In the genomic region with DNA sequence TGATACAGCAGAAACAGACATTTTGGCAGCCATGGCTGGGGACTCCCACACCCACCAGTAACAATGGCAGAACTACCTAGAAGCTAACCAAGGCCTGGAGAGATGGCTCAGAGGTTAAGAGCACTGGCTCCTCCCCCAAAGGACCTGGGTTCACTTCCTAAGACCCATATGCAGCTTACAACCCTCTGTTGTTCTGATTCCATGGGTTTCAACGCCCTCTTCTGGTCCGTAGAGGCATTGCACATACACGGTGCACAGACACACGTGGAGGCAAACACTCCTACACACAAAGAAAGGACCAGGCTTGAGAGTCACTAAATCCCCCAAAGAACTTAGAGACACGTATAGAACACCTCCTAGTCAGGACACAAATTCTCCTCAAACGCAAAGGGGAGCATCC, we compare ENCODE assay signal across 27 mouse cellular contexts. TPM values are rescaled to one million over a fixed set of nuclear protein-coding genes. Genes with fewer than 3 reads are reported as not detected.
"Had no signal": no experiment of that assay in that cellular context is flagged by ENCODE, and none has a peak within 500 bp of the region (broad histone marks: within the 10 kb centered on the region; RNA-seq: fewer than 3 reads in every experiment).

No protein-coding gene starts in this region.

- DNase-seq: gastrocnemius, adult 2 months; gastrocnemius, postnatal 10 days; gastrocnemius, postnatal 25 days; heart, adult 18-20 months; heart, postnatal 10 days; heart, postnatal 4 days; kidney, adult 18-20 months; kidney, adult 8-10 months; kidney, postnatal 10 days; kidney, postnatal 25 days; kidney, postnatal 4 days; layer of hippocampus, adult 9-11 months; liver had no signal

- H3K4me1 ChIP-seq: heart, embryonic 10.5 days; heart, embryonic 12.5 days; hindbrain, embryonic 12.5 days; intestine, embryonic 15.5 days had no signal

- H3K27ac ChIP-seq: gastrocnemius, adult 2 months; heart, embryonic 10.5 days; hindbrain, embryonic 10.5 days; hindbrain, embryonic 12.5 days; hindbrain, embryonic 14.5 days; intestine, embryonic 15.5 days; left cerebral cortex, adult 2 months; limb, embryonic 10.5 days; limb, embryonic 12.5 days had no signal

- H3K27me3 ChIP-seq: heart, embryonic 12.5 days; hindbrain, embryonic 12.5 days; intestine, embryonic 15.5 days; limb, embryonic 12.5 days had no signal

- ATAC-seq: hindbrain, embryonic 16.5 days; inflammation-experienced regulatory T-cells, adult 6 months; intestine, embryonic 15.5 days; intestine, postnatal 0 days had no signal

- H3K36me3 ChIP-seq: heart, embryonic 10.5 days; heart, embryonic 12.5 days; hindbrain, embryonic 10.5 days; hindbrain, embryonic 12.5 days; intestine, embryonic 15.5 days; limb, embryonic 10.5 days; limb, embryonic 12.5 days had no signal

- H3K4me2 ChIP-seq: heart, embryonic 12.5 days; hindbrain, embryonic 12.5 days; hindbrain, embryonic 14.5 days; intestine, embryonic 15.5 days; limb, embryonic 12.5 days; liver, embryonic 11.5 days had no signal

- H3K9ac ChIP-seq: heart, embryonic 12.5 days; hindbrain, embryonic 12.5 days; hindbrain, embryonic 14.5 days; intestine, embryonic 15.5 days; limb, embryonic 12.5 days had no signal

- H3K9me3 ChIP-seq: heart, embryonic 10.5 days; hindbrain, embryonic 12.5 days; intestine, embryonic 15.5 days; limb, embryonic 10.5 days; limb, embryonic 12.5 days had no signal

- H3K4me3 ChIP-seq: gastrocnemius, adult 2 months; heart, embryonic 10.5 days; heart, embryonic 12.5 days; hindbrain, embryonic 10.5 days; hindbrain, embryonic 12.5 days; intestine, embryonic 15.5 days; left cerebral cortex, adult 2 months; limb, embryonic 10.5 days; limb, embryonic 12.5 days had no signal

RNA-seq across cellular contexts. Expression of a gene that starts 19.6 kb away (rescaled TPM):
- polyA plus RNA-seq: heart, embryonic 10.5 days; heart, embryonic 12.5 days; inflammation-experienced regulatory T-cells, adult 6 months; intestine, postnatal 0 days; kidney, embryonic 14.5 days; limb, embryonic 10.5 days; liver, embryonic 11.5 days had no signal
